Mouse (Mus musculus) megakaryocyte, embryonic 14.5 days (primary cell): ENCODE data around the gene Rbm18. TPM values are rescaled to one million over a fixed set of nuclear protein-coding genes. Genes with fewer than 3 reads are reported as not detected.

Experiments used
- H3K27me3 ChIP-seq: replicated peaks from 2 replicates; pipeline ENCODE3; 2012; ENCODE audit warnings: inconsistent platforms
- H3K36me3 ChIP-seq: replicated peaks from 2 replicates; pipeline ENCODE3; 2012; ENCODE audit warnings: low read length, inconsistent platforms, mixed read lengths
- H3K4me1 ChIP-seq: 2 replicates; pipeline ENCODE4 v1.6.1; 2012; ENCODE audit warnings: inconsistent platforms
- H3K4me3 ChIP-seq: replicated peaks from 2 replicates; pipeline ENCODE3; 2012; ENCODE audit warnings: moderate library complexity, mild to moderate bottlenecking, inconsistent platforms
- H3K9me3 ChIP-seq: 2 replicates; pipeline ENCODE4 v1.6.1; 2012; ENCODE audit warnings: inconsistent platforms
- FLI1 ChIP-seq: IDR thresholded peaks from 2 replicates; pipeline ENCODE4 v1.6.1; 2012; ENCODE audit warnings: low read length, inconsistent platforms, mixed read lengths
- GATA1 ChIP-seq: IDR thresholded peaks from 3 replicates; pipeline ENCODE4 v1.6.1; 2012; ENCODE audit warnings: mixed read lengths, low read length, inconsistent platforms, borderline replicate concordance
- polyA plus RNA-seq: library from polyadenylated mRNA; stranded (reverse); fragments of >175 nt; gene quantifications from 2 replicates; pipeline ENCODE4 v1.2.3, GENCODE M21; 2012; ENCODE audit warnings: low replicate concordance; ENCODE audit not compliant: insufficient read depth

The Rbm18 gene
- polyA plus RNA-seq, 1 experiment, result 4.2 TPM

- peaks cover 47% of the 10 kb centered on the region for H3K4me1 ChIP-seq
- peak within 1 kb of the TSS; percentile 83 for H3K4me3 ChIP-seq
- H3K36me3 ChIP-seq, result no peaks in the 10 kb centered on the region
- TF ChIP-seq GATA1, result no peak
- TF ChIP-seq FLI1, result no peak
- H3K27me3 ChIP-seq, result peaks cover 97% of the 10 kb centered on the region
- no peaks in the 10 kb centered on the region for H3K9me3 ChIP-seq
Measured at GRCm38 (mm10) chr2:36104956-36105741, 31.4 kb downstream of the Rbm18 start, which contains the start of gene Lhx6. TSS of gene Lhx6 (minus strand) at chr2:36105408.

- Histone ChIP-seq H3K9me3 (no peaks in the 10 kb centered on the region), H3K27me3 (peaks cover 98% of the 10 kb centered on the region), H3K36me3 (no peaks in the 10 kb centered on the region), H3K4me1 (peaks cover 47% of the 10 kb centered on the region), H3K4me3 (peak overlapping the region; percentile 83)
- TF ChIP-seq GATA1 (no peak), FLI1 (no peak)
Measured at GRCm38 (mm10) chr2:36104436-36104955, 32.1 kb downstream of the Rbm18 start.

GRCm38 (mm10) chr2:36103555-36104367, 32.8 kb downstream of the Rbm18 start:
- peaks cover 99% of the 10 kb centered on the region for H3K27me3 ChIP-seq
- H3K4me3 ChIP-seq, result peak overlapping the region; percentile 87

GRCm38 (mm10) chr2:36103069-36103554, 33.5 kb downstream of the Rbm18 start:
- H3K4me3 ChIP-seq, result peak overlapping the region; percentile 87
- TF ChIP-seq GATA1 (no peak), FLI1 (no peak)
- peaks cover 42% of the 10 kb centered on the region for H3K4me1 ChIP-seq
- H3K27me3 ChIP-seq, result peaks cover 99% of the 10 kb centered on the region
- H3K36me3 ChIP-seq, result no peaks in the 10 kb centered on the region
- H3K9me3 ChIP-seq, result no peaks in the 10 kb centered on the region

More at GRCm38 (mm10) chr2:36103555-36104367, 32.8 kb downstream of the Rbm18 start:
- Histone ChIP-seq H3K9me3 (no peaks in the 10 kb centered on the region), H3K4me1 (peaks cover 42% of the 10 kb centered on the region), H3K36me3 (no peaks in the 10 kb centered on the region)
- no peak for TF ChIP-seq GATA1
- TF ChIP-seq FLI1, result no peak

GRCm38 (mm10) chr2:36102559-36102946, 34.0 kb downstream of the Rbm18 start:
- peaks cover 99% of the 10 kb centered on the region for H3K27me3 ChIP-seq

GRCm38 (mm10) chr2:36101866-36102558, 34.6 kb downstream of the Rbm18 start:
- Histone ChIP-seq H3K27me3 (peaks cover 100% of the 10 kb centered on the region), H3K36me3 (no peaks in the 10 kb centered on the region), H3K4me1 (peaks cover 50% of the 10 kb centered on the region), H3K4me3 (peak overlapping the region; percentile 87), H3K9me3 (no peaks in the 10 kb centered on the region)
- no peak for TF ChIP-seq FLI1
- TF ChIP-seq GATA1, result no peak

More at GRCm38 (mm10) chr2:36102559-36102946, 34.0 kb downstream of the Rbm18 start:
- TF ChIP-seq GATA1 (no peak), FLI1 (no peak)
- Histone ChIP-seq H3K9me3 (no peaks in the 10 kb centered on the region), H3K4me3 (peak overlapping the region; percentile 87), H3K4me1 (peaks cover 44% of the 10 kb centered on the region), H3K36me3 (no peaks in the 10 kb centered on the region)

GRCm38 (mm10) chr2:36099739-36100138, 36.8 kb downstream of the Rbm18 start:
- H3K9me3 ChIP-seq, result no peaks in the 10 kb centered on the region
- no peaks in the 10 kb centered on the region for H3K36me3 ChIP-seq
- no peak overlapping the region for H3K4me3 ChIP-seq
- no peak for TF ChIP-seq FLI1
- no peak for TF ChIP-seq GATA1
- H3K4me1 ChIP-seq, result peaks cover 44% of the 10 kb centered on the region
- H3K27me3 ChIP-seq, result peaks cover 100% of the 10 kb centered on the region

- no peak overlapping the region for H3K4me3 ChIP-seq
- H3K27me3 ChIP-seq, result peaks cover 100% of the 10 kb centered on the region
- TF ChIP-seq GATA1, result no peak
- TF ChIP-seq FLI1, result no peak
- no peaks in the 10 kb centered on the region for H3K9me3 ChIP-seq
- H3K4me1 ChIP-seq, result peaks cover 41% of the 10 kb centered on the region
- H3K36me3 ChIP-seq, result no peaks in the 10 kb centered on the region
Measured at GRCm38 (mm10) chr2:36098021-36098420, 38.6 kb downstream of the Rbm18 start.
